Mouse (Mus musculus): ENCODE measurements around the gene Tshz3.

- TF ChIP-seq TAL1 (IDR thresholded peaks at IDR 0.05; ENCODE audit: low read length), result no peak
- no peak for TF ChIP-seq GATA1 (IDR thresholded peaks at IDR 0.05; ENCODE audit: low read length)
Measured at GRCm38 (mm10) chr7:36778456-36778855, 80.5 kb downstream of the Tshz3 start.

Data from erythroblast, embryonic 14.5 days (primary cell).